Mouse (Mus musculus): Measurements from ENCODE around the gene Hyls1.

GRCm38 (mm10) chr9:35520631-35521348 lies 49.4 kb downstream of the Hyls1 start:
- TF ChIP-seq CTCF (IDR thresholded peaks at IDR 0.05) (no peak), EP300 (IDR thresholded peaks at IDR 0.05) (no peak)
